8 mouse cellular contexts compared by ENCODE assay signal in genomic region chr8:80856606-80857005, GRCm38 (mm10). TPM values are rescaled to one million over a fixed set of nuclear protein-coding genes. Genes with fewer than 3 reads are reported as not detected.
DNase-seq lines count a peak whose midpoint lies in the region; ATAC-seq and TF ChIP-seq lines count a peak whose summit lies in the region.

No protein-coding gene starts in this region.

- peak; percentile 63 for DNase-seq in brain, adult 2 months (ENCODE audit: low read depth, low spot score)
- peak; percentile 58 to 79 for DNase-seq in left cerebral cortex, postnatal 25 days (ENCODE audit: low spot score in 2 of 2)
- DNase-seq in right cerebral cortex, postnatal 36 days (ENCODE audit: low spot score in 2 of 2): peak; percentile 33 to 53
- no peak for DNase-seq in thymus, postnatal 4 days
- DNase-seq in liver: no peak

- TF ChIP-seq CTCF in intestine, postnatal 0 days (IDR thresholded peaks at IDR 0.05; ENCODE audit: low read depth): no peak

- intact Hi-C loops in left cerebral cortex, postnatal 25 days (cut with DNase I): no loop called here

- no peaks in the 10 kb centered on the region for H3K36me3 ChIP-seq in intestine, postnatal 0 days (ENCODE audit: control insufficient read depth, insufficient read depth)
- no peaks in the 10 kb centered on the region for H3K36me3 ChIP-seq in intestine, embryonic 16.5 days (ENCODE audit: control insufficient read depth, insufficient read depth, low read length)
- no peaks in the 10 kb centered on the region for H3K36me3 ChIP-seq in hindbrain, embryonic 15.5 days

- H3K9me3 ChIP-seq in intestine, postnatal 0 days (ENCODE audit: control insufficient read depth): no peaks in the 10 kb centered on the region
- no peaks in the 10 kb centered on the region for H3K9me3 ChIP-seq in intestine, embryonic 16.5 days (ENCODE audit: control insufficient read depth, low read length)
- H3K9me3 ChIP-seq in hindbrain, embryonic 15.5 days: no peaks in the 10 kb centered on the region

- 63% methylated on average over 6 of the region's 6 CpGs for WGBS in intestine, postnatal 0 days
- WGBS in intestine, embryonic 16.5 days: 62% methylated on average over 6 of the region's 6 CpGs
- 55% methylated on average over 6 of the region's 6 CpGs for WGBS in hindbrain, embryonic 15.5 days

- 0 out of 2 replicates have a peak overlapping the region, but pooled peaks have one; percentile 9 for H3K4me2 ChIP-seq in intestine, postnatal 0 days (replicated peaks; ENCODE audit: low read depth)
- H3K4me2 ChIP-seq in intestine, embryonic 16.5 days (ENCODE audit: low read depth, low read length): no peak overlapping the region
- peak overlapping the region; percentile 14; the same call in 1 of the 2 replicates for H3K4me2 ChIP-seq in hindbrain, embryonic 15.5 days

- ATAC-seq in intestine, postnatal 0 days: no peak
- ATAC-seq in intestine, embryonic 16.5 days: no peak
- ATAC-seq in hindbrain, embryonic 15.5 days (ENCODE audit: low FRiP score, low read depth): peak; percentile 69; the same call in 1 of the 2 replicates

- no peak overlapping the region for H3K4me3 ChIP-seq in intestine, postnatal 0 days (ENCODE audit: low read depth, low read length)
- H3K4me3 ChIP-seq in intestine, embryonic 16.5 days (ENCODE audit: low read length): no peak overlapping the region
- no peak overlapping the region for H3K4me3 ChIP-seq in hindbrain, embryonic 15.5 days

- H3K9ac ChIP-seq in intestine, postnatal 0 days (ENCODE audit: low read depth, low read length): no peak overlapping the region
- no peak overlapping the region for H3K9ac ChIP-seq in intestine, embryonic 16.5 days (ENCODE audit: low read depth, low read length)
- H3K9ac ChIP-seq in hindbrain, embryonic 15.5 days: no peak overlapping the region

- peaks cover 7% of the 10 kb centered on the region; the same call in 1 of the 2 replicates for H3K4me1 ChIP-seq in intestine, postnatal 0 days (replicated peaks; ENCODE audit: control insufficient read depth, insufficient read depth, low read length)
- H3K4me1 ChIP-seq in intestine, embryonic 16.5 days (ENCODE audit: control insufficient read depth, insufficient read depth, low read length): peaks cover 35% of the 10 kb centered on the region
- H3K4me1 ChIP-seq in hindbrain, embryonic 15.5 days (replicated peaks): peaks cover 20% of the 10 kb centered on the region

- H3K27ac ChIP-seq in intestine, postnatal 0 days (ENCODE audit: low read depth, low read length): no peak overlapping the region
- H3K27ac ChIP-seq in intestine, embryonic 16.5 days (ENCODE audit: low read length): no peak overlapping the region
- H3K27ac ChIP-seq in hindbrain, embryonic 15.5 days (replicated peaks): peak overlapping the region; percentile 10; the same call in 1 of the 2 replicates

- H3K27me3 ChIP-seq in intestine, postnatal 0 days (replicated peaks; ENCODE audit: control insufficient read depth, insufficient read depth, low read length): no peaks in the 10 kb centered on the region
- H3K27me3 ChIP-seq in intestine, embryonic 16.5 days (replicated peaks; ENCODE audit: control insufficient read depth, insufficient read depth, low read length): no peaks in the 10 kb centered on the region
- no peaks in the 10 kb centered on the region for H3K27me3 ChIP-seq in hindbrain, embryonic 15.5 days

RNA-seq across cellular contexts. Expression of gene Gab1, which starts 23.7 kb away (rescaled TPM):
- 8.9 and 9.1 TPM in 2 replicates for polyA plus RNA-seq in intestine, postnatal 0 days (2015; fragmentation: Nextera tagmentation; extraction: Ambion mirVana)
- polyA plus RNA-seq in intestine, embryonic 16.5 days (2015; fragmentation: Nextera tagmentation; extraction: Ambion mirVana): 9.0 and 10.5 TPM in 2 replicates
- 10.9 and 14.0 TPM in 2 replicates for polyA plus RNA-seq in hindbrain, embryonic 15.5 days (2015; fragmentation: Nextera tagmentation; extraction: Ambion mirVana)
- 10 to 100 TPM; 13.6 to 14.1 TPM for total RNA-seq in left cerebral cortex, postnatal 25 days (2021)

Comparison
In these comparisons a context has a peak if more than half of its experiments do, and no peak if none do; other contexts are left out.
1. DNase-seq: peak in brain, adult 2 months (single experiment), left cerebral cortex, postnatal 25 days (2 of 2) and right cerebral cortex, postnatal 36 days (2 of 2); none in thymus, postnatal 4 days (single experiment) and liver (single experiment).